Mouse (Mus musculus): ENCODE results near the gene Ovol3.

- no peak for TF ChIP-seq CTCF (IDR thresholded peaks at IDR 0.05; ENCODE audit: low read depth)
- TF ChIP-seq EP300 (IDR thresholded peaks at IDR 0.05; ENCODE audit: low read depth) = no peak
Observed at GRCm38 (mm10) chr7:30193581-30194100, 41.9 kb downstream of the Ovol3 start.

Data from liver, postnatal 0 days (tissue).